Mouse (Mus musculus): ENCODE results near the gene Tgm1. TPM values are rescaled to one million over a fixed set of nuclear protein-coding genes. Genes with fewer than 3 reads are reported as not detected.

The Tgm1 gene
- total and polyA plus RNA-seq, 3 experiments, result 0.23 to 0.45 (median 0.27) TPM

GRCm38 (mm10) chr14:55724411-55724871 lies 10.7 kb upstream of the Tgm1 start:
- peak; percentile 83 for DNase-seq

GRCm38 (mm10) chr14:55723433-55723832 lies 9.7 kb upstream of the Tgm1 start:
- DNase-seq, result no peak

- no peak for DNase-seq
These were observed 8.8 kb upstream of the Tgm1 start for GRCm38 (mm10) chr14:55722438-55722945.

DNA sequence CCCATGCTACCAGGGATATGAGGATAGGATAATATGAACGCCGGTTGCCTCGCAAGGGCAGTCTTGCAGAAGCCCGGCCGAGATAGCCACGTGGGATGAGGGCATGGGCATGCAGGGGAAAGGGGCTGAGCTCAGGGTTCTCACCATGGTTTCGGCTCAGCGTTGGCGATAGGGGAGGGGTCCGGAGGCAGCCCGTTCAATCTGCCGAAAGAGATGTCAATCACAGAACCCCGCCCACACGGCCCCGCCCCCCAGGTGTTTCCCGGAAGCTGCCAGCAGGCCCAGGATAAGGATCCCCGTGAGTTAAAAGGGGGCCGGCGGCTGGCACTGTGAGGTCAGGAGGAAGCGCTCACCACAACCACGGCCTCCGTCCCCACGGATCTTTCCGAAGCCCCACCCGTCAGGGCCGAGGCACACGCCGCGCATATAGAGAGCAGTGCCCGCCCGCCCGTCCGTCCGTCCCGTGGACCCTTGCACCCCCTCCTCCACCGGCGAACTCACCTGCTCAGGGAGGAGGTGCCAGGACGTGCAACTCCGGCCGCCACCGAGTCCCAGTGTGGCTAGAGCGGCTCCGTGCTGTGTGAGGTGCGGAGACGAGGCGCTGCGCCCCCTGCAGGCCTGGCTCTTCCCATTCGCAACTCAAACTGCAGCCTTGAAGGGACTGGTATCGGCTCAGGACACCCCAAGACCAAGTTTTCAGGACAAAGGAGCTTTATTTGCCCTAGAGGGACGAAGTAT lies 8.1 kb upstream of the Tgm1 start, which contains the start of gene Rabggta:
Gene Rabggta, minus strand, starts transcription at position 564 of the 738 bp plus-strand sequence.
- DNase-seq, result peak; percentile 93

GRCm38 (mm10) chr14:55721076-55721475 lies 7.3 kb upstream of the Tgm1 start:
- DNase-seq, result no peak

- no peak for DNase-seq
These were observed 6.9 kb upstream of the Tgm1 start for GRCm38 (mm10) chr14:55720666-55721065.

DNA sequence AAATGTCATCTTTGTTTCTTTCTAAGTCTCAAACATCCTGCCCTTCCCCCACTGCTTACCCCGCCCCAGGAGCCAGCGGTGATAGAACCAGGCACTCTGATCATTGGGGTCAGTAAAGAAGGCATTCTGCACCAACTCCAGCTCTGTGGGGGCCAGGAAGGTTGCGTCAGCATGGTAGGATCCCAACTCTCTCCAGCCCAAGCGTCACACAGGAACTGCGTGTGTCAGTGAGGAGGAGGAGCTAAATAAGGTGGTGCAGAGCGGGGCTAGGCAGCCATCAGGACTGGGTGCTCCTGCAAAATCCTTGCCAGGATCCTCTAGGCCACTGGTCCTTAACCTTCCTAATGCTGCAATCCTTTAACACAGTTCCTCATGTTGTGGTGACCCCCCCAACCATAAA lies 6.0 kb upstream of the Tgm1 start:
- no peak for DNase-seq

- DNase-seq, result no peak
These were observed 3.2 kb upstream of the Tgm1 start for GRCm38 (mm10) chr14:55716884-55717283.

- no peak for DNase-seq
These were observed 2.5 kb upstream of the Tgm1 start for GRCm38 (mm10) chr14:55716271-55716670.

- DNase-seq, result no peak
These were observed 1.2 kb upstream of the Tgm1 start for GRCm38 (mm10) chr14:55714893-55715292.

DNA sequence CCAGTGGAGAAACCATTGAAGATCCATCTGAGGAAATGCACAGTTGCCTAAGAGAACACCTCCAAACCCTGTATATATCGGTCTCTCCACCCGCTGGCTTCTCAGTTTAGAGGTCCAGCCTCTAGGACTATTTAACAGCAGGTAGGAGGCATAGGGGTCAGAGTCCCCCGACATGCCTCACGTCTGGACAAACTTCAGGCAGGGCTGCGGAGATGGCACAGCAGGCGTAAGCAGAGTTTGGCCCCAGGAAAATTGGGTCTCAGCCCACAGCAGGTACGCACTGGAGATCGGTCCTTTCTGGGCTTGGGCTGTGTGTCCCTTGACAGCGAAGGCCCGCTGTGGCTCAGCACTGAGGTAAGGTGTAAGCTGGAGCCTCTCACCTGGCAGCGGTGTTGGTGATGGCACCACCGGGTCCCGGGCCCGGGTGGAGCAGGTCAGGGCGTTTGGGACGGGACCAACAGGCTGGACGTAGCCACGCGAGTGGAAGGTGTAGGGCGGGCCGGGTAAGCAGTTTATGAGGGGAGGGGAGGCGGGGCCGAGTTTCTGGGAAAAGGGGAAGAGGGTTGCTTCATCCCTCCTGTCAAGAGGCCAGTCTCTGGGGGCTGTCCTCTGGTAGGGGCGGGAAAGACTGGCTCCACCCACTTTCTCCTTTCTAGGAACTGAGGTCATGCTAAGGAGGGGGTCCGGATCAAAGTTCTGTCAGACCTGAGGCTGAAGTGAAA lies 558 bp downstream of the Tgm1 start:
- peak; percentile 56 for DNase-seq

DNA sequence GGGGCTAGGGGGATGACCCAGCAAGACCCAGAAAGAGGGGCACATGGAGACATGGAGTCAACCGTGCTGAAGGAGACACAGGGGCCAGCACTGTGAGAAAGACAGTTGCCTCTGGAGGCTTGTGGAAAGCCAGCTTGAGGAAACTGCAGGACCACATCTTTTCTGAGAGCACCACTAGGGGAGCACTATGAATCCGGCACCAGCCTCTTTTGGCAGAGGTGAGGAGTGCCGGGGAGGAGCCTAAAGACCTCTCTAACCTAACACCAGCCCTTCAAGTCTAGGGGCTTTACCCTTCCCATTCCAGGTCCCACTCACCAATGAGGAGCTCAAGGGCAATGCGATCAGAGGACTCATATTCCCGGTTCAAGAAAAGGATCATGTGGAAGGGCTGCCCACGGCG lies 1.9 kb downstream of the Tgm1 start:
- DNase-seq, result no peak

- DNase-seq, result no peak
These were observed 4.2 kb downstream of the Tgm1 start for GRCm38 (mm10) chr14:55709509-55709908.

DNA sequence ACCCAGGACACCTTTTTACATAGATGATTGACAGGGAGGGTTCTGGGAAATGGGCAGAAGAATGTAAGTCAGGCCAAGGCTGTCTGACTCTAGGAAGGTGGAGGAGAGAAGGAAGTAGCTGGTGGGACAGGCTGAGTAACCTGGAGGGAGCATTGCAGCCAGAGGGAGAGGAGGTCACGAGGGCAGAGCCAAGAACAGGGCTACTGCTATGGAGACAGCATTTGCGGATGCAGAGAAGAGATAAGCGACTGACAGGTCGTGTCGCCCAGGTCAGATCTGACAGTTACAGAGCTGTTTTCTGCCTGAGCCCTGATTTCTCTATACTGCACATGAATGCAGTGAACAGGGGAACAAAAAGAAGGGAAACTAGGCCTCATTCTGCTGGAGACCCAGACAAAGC lies 6.3 kb downstream of the Tgm1 start:
- DNase-seq, result no peak

- DNase-seq, result no peak
These were observed 7.6 kb downstream of the Tgm1 start for GRCm38 (mm10) chr14:55706051-55706600.

GRCm38 (mm10) chr14:55702761-55703160 lies 11.0 kb downstream of the Tgm1 start:
- DNase-seq, result no peak

GRCm38 (mm10) chr14:55701131-55701530 lies 12.6 kb downstream of the Tgm1 start:
- no peak for DNase-seq

- DNase-seq, result no peak
These were observed 16.5 kb downstream of the Tgm1 start for GRCm38 (mm10) chr14:55697226-55697625.

- no peak for DNase-seq
These were observed 24.3 kb downstream of the Tgm1 start for GRCm38 (mm10) chr14:55689433-55689832.

DNA sequence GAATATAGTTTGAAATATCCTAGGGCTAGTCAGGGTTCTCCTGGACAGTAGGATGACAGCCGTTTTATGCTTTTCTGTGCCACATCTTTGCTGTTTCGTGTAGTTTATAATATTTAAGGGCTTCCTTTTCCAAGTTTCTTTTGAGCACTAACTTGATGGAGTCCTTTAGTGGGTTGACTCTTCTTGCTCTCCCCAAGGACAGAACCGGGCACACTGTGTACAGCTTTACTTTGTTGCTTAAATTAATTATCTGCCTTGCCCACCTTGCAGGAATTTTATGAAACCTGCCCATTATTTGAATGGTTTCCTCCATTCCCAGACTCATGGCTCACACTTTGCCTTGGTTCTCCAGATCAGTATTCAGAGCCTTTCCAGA lies 31.6 kb downstream of the Tgm1 start:
- DNase-seq, result no peak

- DNase-seq, result peak; percentile 95
These were observed 32.3 kb downstream of the Tgm1 start, which contains the start of gene Tinf2 for GRCm38 (mm10) chr14:55681160-55682117. TSS of gene Tinf2 (minus strand) at chr14:55681820.

GRCm38 (mm10) chr14:55677615-55678014 lies 36.1 kb downstream of the Tgm1 start:
- DNase-seq, result no peak
